Mouse (Mus musculus) mammary gland, adult 2 months (tissue): ENCODE results near the gene Mtnr1a. TPM values are rescaled to one million over a fixed set of nuclear protein-coding genes. Genes with fewer than 3 reads are reported as not detected.

Experiments used
- polyA plus RNA-seq: library from polyadenylated mRNA; depleted of rRNA; stranded (reverse); fragments of >200 nt; gene quantifications from 2 replicates; pipeline ENCODE4 v1.2.3, GENCODE M21; 2012; ENCODE audit warnings: low replicate concordance; rRNA removed

Gene Mtnr1a
- not detected in 2 replicates for polyA plus RNA-seq

DNA sequence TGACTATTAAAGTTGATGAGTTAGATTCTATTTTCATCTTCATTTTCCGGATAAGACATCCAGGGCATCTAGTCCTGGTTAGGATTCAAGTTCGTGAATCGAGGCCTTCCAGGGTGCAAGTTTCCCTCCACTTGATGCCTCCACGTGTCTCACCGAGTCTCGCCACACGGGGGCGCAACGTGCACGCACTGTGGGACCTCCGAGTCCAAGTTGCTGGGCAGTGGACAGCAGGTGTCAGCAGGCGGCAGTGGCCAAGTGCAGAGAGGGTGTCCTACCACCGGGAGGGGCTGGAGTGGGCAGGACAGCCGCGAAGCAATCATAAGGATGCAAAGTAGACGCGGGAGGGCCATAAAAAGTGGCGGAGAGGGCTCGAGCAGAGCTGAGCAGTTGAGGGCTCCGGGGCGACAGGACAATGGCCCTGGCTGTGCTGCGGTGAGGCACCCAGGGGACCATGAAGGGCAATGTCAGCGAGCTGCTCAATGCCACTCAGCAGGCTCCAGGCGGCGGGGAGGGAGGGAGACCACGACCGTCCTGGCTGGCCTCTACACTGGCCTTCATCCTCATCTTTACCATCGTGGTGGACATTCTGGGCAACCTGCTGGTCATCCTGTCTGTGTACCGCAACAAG lies at the start of gene Mtnr1a:
Gene Mtnr1a, plus strand, starts transcription at position 379 of the 628 bp plus-strand sequence.

Other genes starting within 250 kb of the Mtnr1a start
- gene Fat1, start 133.7 kb upstream of the Mtnr1a start, polyA plus RNA-seq = 19.6 and 22.8 TPM in 2 replicates
- 0.17 TPM in 1 of 2 replicates, not detected in the other for gene F11, start 192.9 kb downstream of the Mtnr1a start, polyA plus RNA-seq
- 0.17 and 0.26 TPM in 2 replicates for gene Klkb1, start 225.7 kb downstream of the Mtnr1a start, polyA plus RNA-seq
- gene Gm45753, start 239.3 kb downstream of the Mtnr1a start, polyA plus RNA-seq = not detected in 2 replicates